Mouse (Mus musculus) 416B (cell line): ENCODE data around the gene Ift172.
A peak's percentile ranks its signal among the peaks of the same experiment; 100 is the strongest.
"Not testable (repeated sequence)": the region's sequence is repeated elsewhere in the genome, so short reads cannot be mapped to it uniquely, and the experiment has no call there.

ENCODE experiments used
- DNase-seq: peaks from one replicate; pipeline ENCODE4 v3.0.0; 2011; ENCODE audit warnings: low read depth

Gene Ift172

GRCm38 (mm10) chr5:31218294-31218693 lies 72.6 kb downstream of the Ift172 start:
- peak; percentile 83 for DNase-seq

- not testable (repeated sequence) for DNase-seq
Observed at GRCm38 (mm10) chr5:31216554-31216953, 74.4 kb downstream of the Ift172 start.

DNA sequence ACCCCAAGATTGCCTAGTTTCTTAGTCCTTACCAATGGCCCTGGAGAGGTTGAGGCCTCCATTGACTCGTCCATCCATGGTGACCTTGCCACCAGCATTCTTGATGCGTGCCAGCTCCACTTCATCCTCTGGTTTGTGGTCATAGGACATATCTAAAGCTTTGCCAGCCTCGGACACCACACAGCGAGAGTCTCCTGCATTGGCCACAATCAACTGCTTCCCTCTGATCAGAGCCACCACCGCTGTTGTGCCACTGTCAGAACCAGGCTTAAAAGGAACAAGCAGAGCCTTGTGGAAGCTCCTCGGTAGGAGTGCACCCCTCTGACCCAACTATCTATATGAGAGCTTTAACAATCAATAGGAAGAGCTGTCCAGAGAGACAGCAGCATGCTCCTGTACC lies 86.5 kb downstream of the Ift172 start:
- DNase-seq: no peak

GRCm38 (mm10) chr5:31203866-31204265 lies 87.0 kb downstream of the Ift172 start:
- no peak for DNase-seq
